Mouse (Mus musculus): ENCODE results near the gene Rhot1.
"Not testable (repeated sequence)": the region's sequence is repeated elsewhere in the genome, so short reads cannot be mapped to it uniquely, and the experiment has no call there.

Rhot1 gene

DNA sequence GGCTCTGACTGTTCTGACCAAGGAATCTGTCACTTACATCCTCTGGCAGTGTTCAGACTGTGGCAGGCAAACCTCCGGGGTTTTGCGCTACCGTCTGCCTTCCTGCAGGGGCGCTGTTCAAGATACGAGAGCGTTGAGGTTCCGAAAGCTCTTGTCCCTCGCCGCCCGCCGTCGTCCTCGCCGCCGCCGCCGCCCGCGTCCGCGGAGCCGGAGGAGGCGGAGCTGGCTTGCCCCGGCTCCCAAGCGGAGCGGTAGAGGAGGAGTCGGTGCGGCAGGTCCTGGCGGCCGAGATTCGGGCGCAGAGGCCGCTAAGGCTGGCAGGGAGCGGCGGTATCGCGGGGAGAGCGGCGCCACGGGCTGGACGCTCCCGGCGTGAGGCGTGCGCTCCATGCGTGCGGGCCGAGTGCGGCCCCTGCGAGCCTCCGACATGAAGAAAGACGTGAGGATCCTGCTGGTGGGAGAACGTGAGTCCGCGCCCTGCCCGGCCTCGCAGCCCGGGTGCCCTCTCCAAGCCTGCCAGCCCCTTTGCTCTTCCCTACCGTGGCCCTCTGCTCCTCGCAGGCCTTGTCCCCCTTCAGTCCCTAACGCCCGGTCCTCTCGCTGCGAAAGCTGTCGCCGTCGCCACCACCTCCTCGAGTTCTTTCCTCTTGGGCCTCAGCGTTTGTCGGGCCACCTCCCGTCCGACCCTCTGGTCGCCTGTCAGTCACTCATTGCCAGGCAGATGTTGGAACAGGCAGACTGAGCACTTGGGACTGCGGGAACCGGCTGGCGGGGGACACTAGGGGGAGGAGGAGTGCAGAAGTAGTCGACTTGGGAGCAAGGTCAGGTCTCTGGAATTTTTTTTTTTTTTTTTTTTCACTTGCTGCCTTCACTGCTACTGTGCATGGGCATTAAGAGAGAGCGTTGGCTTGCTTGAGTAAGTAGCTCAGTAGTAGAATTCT is at the start of gene Rhot1:
Gene Rhot1, plus strand, starts transcription at position 160 of the 941 bp plus-strand sequence.
- peak; percentile 95 to 96 for DNase-seq (ENCODE audit: low spot score in 2 of 2)

DNA sequence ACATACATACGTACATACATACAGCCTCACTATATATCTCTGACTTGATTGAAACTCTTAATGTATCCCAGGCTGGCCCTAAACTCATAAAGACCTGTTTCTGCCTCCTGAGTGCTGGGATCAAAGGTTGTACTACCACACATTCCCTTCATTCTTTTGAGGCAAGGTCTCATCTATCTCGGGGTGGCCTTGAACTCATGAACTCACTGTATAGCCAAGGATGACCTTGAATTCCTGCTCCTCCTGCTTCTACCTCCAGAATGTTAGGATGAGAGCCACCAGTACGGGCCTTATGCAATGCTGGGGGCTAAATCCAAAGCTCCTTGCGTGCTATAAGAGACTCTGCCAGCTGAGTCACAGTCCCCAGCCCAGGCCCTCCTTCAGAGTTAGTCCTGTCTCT is 47.8 kb upstream of the Rhot1 start:
- no peak for DNase-seq (ENCODE audit: low spot score in 2 of 2)

DNA sequence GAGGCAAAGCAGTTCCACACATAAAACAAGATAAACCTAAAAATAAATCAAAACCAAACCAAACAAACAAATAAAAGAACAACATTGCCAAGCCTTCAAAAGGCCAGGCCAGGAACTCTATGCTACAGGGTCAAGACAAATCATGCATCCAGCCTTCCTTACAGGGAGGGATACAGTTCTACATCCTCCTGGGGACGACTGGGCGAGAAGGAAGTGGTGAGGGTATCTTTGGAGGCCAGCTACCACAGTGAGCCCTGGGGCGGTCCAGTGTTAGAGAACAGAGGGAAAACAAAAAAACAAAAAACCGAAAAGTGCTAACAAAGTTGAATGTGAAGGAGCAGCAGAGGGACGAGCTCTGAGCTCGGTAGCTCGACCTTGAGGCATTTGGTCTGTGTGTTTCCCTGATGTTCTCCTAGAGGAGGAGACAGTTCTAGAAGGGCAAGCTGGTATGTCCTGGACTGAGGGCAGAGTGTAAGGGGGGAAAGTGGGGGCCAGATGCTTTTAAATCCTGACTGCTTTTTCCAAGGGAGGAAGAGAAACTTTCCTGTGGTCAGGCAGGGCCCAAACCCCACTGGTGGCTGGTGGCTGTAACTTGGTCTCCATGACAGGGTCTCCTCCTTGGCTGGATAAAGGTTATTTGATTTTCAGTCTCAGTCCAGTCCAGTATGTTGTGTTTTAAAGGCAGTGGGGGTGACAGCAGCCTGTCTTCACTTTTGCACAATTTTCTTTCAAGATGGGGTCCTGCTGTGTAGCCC is 45.3 kb upstream of the Rhot1 start:
- no peak for DNase-seq (ENCODE audit: low spot score in 2 of 2)

DNA sequence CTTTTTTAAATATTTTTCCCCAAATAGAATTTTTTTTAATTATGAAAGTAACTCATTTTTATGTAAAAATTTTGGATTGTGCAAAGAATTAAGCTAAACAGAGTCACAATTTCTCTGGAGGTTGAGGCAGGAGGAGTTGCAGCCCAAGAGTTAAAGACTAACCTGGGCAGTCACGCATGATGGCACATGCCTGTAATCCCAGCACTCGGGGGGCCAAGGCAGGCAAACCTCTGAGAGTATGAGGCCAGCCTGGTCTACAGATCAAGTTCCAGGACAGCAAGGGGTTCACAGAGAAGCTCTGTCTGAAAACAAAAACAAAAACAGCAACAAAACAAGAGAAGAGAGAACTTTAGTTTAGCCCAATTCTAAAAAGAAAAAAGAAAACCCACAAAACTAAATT is 44.6 kb upstream of the Rhot1 start:
- DNase-seq (ENCODE audit: low spot score in 2 of 2): no peak

DNA sequence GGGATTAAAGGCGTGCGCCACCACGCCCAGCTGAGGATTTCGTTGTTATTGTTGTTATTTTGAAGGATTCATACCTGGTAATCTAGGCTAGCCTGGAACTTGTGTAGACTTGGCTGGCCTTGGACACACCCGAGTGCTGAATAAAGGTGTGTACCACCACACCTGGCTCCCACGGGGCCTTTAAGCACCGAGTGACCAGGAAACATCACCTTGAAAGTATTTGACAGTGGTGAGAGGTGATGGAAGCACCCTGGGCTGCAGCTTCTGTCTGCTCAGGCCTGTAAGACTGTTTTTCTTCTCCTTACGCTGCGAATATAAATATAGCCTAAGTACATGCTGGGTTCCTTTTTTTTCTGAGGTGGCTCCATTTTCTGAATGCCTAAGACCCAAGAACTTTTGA is 40.7 kb upstream of the Rhot1 start:
- DNase-seq (ENCODE audit: low spot score in 2 of 2): no peak

DNA sequence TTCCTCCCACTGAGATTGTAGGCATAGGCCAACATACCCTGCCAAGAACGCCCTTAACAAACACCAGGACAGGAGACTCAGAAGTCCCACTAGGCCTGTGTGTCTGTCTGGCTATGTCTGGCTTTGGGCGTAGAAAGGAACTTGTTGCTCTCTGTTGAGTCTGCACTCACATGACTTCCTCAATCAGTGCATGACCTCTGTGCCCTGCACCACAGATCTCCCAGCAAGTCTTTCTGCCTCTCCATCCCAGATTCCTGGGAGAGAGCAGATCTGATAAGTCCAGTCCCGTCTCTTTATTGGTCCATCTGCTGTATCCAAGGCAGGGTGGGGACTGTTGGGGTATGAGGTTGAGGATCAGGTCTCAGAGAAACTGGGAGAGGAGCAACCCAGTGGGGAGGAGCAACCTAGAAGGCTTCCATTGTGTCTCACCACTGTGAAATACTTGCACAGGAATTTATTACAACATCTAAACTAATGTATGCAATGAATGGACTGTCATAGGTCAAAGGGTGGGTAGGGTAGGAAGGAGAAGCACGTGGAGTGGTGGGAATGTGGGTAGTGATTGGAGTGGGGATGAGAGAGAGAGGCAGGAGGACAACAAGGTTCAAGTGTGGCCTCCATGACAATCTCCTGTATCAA is 40.1 kb upstream of the Rhot1 start:
- DNase-seq (ENCODE audit: low spot score in 2 of 2): no peak

DNA sequence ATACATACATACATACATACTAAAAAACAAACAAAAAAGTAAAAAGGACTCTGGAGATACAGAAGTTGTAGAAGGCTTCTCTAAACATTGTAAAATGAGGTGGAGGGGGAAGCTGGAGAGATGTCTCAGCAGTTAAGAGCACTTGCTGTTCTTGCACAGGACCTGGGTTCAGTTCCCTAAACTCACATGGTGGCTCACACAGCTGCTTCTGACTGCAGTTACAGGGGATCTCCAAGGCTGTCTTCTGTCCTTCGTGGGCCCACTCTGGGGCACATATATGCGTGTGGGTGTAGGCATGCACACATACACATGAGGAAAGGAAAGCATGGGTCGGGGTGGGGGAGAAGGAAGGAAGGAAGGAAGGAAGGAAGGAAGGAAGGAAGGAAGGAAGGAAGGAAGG is 39.2 kb upstream of the Rhot1 start:
- no peak for DNase-seq (ENCODE audit: low spot score in 2 of 2)

DNA sequence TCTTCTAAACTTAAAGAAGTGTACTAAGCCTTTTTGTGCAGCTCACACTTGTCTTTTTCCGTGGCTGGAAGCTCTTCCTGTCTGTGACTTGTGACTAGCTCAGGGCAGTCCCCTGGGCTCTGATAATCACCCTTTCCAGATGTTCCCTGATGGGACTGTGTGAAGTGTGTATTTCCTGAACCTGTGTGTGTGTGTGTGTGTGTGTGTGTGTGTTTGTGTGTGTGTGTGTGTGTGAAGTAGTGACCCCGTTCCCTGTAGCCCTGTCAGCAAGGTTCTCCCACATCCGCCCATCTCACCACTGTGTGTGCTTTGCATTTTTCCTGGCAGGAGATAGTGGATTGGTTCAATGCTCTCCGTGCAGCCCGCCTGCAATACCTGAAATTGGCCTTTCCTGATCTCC is 38.5 kb upstream of the Rhot1 start:
- DNase-seq (ENCODE audit: low spot score in 2 of 2): no peak

DNA sequence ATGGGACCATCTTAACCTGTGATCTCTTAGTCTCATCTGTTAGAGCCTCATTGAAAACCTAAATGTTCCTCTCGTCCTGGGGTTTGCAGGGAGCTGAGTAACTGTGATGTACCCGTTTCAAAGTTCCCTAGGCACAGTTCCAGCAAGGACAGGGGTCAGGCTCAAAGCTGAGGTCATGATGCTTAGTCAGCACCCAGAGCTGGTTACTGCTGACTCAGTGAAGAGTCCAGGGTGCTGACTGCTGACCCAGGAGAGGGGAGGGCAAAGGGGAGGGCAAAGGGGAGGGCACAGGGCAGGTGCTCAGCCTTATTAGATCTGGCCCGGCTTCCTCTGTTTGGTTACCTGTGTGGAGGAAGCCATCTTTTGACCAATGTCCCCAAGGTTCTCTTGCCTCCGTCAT is 36.9 kb upstream of the Rhot1 start:
- no peak for DNase-seq (ENCODE audit: low spot score in 2 of 2)

DNA sequence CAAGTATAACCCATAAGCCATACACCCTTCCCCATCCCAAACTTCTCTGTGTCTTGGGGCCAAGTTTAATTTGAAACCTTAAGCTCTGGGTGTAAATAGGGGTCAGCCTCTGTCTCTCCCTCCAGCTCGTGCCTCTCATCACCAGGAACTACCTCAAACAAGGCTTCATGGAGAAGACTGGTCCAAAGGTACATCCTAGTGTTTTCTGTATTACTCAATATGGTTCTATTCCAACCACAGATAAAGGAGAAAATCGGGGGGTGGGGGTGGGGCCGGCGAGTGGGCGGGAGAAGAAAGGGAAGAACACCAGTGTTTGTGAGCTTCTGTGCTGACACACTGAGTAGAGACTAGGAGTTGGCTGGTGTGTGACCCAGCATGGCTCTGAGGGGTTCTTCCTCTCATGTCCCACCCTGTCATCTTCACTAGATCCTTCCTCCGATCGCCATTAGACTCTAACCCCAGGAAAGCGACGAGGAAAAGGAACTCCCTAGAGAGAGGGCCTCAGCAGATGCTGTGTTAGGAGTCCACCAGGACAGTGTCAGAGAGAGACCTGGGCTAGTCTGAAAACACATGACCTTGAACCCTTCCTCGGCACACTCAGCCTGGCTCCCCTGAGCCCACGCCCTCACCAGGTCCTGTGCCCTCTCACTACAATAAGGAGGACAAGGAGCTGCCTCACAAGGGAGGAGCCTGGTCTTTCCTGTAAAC is 34.7 kb upstream of the Rhot1 start:
- DNase-seq (ENCODE audit: low spot score in 2 of 2): no peak

DNA sequence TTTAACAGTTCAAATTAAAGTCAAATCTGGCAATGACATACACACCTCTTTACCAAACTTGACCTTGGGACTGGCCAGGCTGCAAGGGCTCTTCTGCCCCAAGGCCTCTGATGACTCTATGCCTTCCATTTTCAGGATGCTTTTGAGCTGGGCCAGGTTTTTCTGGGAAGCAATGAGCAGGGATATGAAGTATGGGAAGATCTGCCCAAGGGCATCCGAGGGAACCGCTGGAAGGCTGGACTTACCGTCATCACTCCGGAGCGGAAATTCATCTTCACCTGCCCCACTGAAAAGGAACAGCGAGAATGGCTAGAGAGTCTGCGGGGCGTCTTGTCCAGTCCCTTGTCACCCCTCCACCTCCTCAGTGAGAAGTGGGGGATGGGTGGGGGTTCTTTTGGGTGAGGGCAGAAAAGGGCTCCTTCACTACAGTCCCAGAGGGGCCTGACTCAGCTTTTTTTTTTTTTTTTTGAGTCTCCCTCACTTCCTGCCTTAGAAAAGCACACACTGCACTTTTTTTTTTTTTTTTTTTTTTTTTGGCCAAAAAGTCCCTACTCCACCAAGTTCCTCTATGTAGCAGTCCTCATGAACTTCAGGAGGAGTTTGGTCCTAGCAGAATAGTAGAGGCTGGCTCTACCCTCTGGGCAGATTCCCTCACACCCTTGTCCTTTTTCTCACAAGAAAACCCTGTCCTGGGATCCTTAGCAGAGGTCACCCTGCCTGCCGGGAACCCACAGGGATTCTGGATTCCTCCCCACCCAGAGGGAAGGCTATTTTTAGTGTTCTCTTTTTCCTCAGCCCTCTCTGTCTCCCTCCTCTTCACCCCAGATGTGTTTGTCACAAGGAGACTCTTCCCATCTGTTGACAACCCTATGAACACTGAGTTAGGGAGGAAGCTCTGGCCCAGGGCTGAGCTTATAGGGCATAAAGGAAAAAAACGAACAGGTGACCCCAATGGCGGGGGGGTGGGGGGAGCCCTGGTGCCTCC is 31.6 kb upstream of the Rhot1 start:
- DNase-seq (ENCODE audit: low spot score in 2 of 2): no peak

DNA sequence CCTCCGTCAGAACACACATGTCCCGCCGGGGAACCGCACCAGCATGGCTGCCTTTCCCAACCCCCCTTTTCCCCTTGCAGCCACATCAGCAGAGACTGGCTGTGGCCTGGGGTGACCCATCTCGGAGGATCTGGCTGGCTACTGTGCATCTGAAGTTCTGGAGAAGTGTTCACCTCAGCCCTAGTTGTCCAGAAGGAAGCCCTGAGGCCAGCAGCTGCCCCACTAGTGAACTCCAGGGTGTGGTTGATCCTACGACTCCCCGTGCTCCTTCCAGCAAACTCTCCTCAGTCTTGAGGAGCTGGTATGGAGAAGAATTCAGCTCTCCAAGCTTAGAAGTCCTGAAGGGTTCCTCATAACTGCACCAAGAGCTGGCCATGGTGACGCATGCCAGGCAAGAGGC is 30.5 kb upstream of the Rhot1 start:
- no peak for DNase-seq (ENCODE audit: low spot score in 2 of 2)

DNA sequence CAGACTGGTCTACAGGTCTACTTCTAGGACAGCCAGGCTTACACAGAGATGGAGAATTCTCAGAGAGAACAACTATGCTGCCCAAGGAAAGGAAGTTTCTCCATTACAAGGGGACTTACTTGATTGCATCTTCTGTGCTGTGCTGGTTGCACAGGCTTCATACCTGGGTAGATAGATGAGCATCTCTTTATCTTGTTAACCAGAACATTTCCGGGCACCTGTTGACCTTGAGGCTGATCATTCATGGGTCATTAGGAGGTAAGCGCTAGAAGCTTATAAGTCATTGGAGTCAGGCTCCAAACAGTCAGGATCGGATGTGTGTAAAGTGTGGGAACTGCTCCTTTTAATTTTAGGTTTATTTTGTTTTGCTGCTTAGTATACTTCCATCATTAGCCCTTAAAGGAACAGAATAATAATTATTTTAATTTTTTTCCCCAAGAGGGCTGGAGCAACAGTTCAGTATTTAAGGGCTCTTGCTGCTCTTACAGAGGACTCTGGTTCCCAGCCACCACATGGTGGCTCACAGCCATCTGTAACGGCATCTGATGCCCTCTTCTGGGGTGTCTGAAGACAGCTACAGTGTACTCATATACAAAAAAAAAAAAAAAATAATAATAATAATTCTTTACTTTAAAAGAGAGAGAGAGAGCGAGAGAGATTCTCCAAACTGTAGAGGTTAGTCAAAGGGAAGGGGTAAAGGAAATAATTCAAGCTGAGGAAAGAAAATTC is 27.6 kb upstream of the Rhot1 start:
- no peak for DNase-seq (ENCODE audit: low spot score in 2 of 2)

DNA sequence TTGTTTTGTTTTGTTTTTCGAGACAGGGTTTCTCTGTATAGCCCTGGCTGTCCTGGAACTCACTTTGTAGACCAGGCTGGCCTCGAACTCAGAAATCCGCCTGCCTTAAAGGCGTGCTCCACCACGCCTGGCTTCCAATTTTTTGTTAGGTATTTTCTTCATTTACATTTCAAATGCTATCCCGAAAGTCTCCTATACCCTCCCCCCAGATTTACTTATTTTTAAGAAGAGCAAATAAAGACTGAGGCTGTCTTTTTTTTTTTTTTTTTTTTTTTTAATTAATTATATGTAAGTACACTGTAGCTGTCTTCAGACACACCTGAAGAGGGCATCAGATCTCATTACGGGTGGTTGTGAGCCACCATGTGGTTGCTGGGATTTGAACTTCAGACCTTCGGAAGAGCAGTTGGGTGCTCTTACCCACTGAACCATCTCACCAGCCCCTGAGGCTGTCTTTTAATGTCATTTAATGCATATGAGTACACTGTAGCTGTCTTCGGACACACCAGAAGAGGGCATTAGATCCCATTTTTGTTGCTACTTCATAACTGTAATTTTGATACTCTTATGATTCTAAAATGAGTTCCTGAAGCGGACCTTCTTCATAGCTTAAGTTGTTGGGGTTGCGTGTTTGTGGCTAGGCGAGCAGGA is 25.6 kb upstream of the Rhot1 start:
- not testable (repeated sequence) for DNase-seq (ENCODE audit: low spot score in 2 of 2)

DNA sequence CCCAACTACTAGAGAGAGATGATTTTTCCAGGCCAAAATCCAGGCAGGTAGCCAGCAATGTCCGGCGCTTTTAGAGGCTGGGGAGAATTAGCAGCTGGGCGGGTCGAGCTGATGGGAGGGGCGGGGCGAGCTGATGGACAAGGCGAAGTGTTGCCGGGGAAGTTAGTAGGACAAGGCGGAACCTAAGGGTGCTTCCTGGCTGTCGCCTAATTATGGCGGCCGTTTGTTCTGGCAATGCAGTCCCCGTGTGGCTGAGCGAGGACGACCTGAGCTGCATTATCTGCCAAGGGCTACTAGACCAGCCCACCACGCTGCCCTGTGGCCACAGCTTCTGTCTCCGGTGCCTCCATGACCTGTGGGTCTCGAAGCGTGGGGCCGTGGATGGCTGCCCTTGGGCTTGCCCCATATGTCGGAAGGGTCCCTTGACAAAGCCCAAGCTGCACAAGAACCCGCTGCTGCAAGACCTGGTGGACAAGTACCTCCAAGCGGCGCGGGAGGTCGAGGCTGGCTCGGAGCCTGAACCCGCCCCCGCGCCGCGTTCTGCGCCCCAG is 25.0 kb upstream of the Rhot1 start, which contains the start of gene Rnf135:
Gene Rnf135, plus strand, starts transcription at position 147 of the 551 bp plus-strand sequence.
- peak; percentile 88 to 94 for DNase-seq (ENCODE audit: low spot score in 2 of 2)

DNA sequence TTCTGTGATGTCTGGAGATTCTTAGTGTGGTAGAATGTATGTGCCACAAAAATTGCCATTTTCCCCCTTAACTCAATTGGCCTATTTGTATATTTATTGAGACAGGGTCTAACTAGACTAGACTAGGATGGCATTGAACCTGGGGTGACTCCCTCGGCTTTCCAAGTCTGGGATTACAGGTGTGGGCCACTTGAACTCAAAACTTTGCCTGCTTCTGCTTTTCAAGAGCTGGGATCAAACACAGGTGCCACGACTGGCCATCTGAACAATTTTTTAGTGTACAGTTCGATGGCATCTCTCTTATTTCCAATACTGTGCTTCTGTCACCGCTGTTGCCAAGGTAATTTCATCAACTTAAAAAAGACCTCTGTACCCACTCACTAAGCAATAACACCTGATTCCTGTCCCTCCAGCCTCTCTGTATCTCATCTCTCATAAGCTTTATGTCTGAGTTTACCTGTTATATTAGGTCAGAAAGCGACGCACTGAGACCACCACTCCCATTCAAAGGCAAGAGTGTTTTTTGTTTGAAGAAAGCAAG is 24.2 kb upstream of the Rhot1 start:
- DNase-seq (ENCODE audit: low spot score in 2 of 2): no peak

DNA sequence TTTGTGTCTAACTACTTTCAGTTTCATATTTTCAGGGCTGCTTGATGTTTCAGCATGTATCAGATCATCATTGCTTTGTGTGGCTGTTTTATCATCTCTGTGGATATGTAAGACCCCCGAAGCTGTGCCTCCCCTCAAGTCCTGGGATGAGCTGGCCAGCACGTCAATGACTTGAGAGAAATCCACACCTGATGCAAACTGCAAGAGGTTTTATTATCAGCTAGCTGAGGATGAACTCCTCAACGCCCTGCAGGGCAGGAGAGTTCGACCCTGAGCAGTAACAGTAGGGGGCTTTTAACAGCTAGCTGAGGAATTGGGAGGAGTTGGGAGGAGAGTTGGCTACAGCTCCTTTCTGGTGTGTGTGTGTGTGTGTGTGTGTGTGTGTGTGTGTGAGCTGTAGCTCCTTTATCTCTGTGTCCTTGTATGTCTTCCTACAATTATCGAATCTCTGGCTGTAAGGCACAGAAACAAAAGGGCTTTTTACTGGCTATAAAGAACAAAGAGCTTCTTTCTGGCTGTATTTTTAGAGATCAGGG is 23.3 kb upstream of the Rhot1 start:
- DNase-seq (ENCODE audit: low spot score in 2 of 2): not testable (repeated sequence)

DNA sequence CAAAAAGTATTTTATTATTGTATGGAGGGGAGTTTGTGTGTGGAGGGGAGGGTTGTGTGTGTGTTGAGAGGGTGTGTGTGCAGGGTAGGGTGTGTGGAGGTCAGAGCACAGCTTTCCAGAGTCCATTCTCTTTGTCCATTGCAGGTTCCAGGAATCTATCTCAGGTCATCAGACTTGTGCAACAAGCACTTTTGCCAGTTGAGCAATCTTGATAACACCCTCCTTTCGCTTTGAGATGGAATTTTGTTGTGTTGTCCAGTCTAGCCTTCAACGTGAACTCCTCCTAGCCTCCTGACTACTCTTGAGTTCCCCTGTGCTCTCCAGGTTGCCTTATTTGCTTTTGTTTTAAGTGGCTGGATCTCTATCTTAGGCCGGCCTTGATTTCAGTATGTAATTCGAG is 18.5 kb upstream of the Rhot1 start:
- no peak for DNase-seq (ENCODE audit: low spot score in 2 of 2)

Data from urinary bladder, postnatal 36 days (tissue).